Mouse (Mus musculus) olfactory bulb, adult 2 months (tissue): ENCODE data around the gene Zfp664.

Experiments used
- CTCF ChIP-seq: fragments of 200-500 bp; IDR thresholded peaks from 2 replicates; pipeline ENCODE4 v1.5.1; 2012; ENCODE audit warnings: low read depth, mild to moderate bottlenecking, low read length, moderate library complexity; ENCODE audit not compliant: insufficient read depth
- POLR2A ChIP-seq: fragments of 200-500 bp; IDR thresholded peaks from 2 replicates; pipeline ENCODE4 v1.6.1; 2012; ENCODE audit warnings: mild to moderate bottlenecking, low read depth, low read length, moderate library complexity; ENCODE audit not compliant: insufficient read depth

GRCm38 (mm10) chr5:124883877-124884276 lies 21.4 kb downstream of the Zfp664 start:
- TF ChIP-seq POLR2A (no peak), CTCF (no peak)
